Mouse (Mus musculus): ENCODE results near the gene Lrmp. TPM values are rescaled to one million over a fixed set of nuclear protein-coding genes. Genes with fewer than 3 reads are reported as not detected.

Gene Lrmp
- polyA plus RNA-seq, 1 experiment from 2014 or later: 2.0 TPM

DNA sequence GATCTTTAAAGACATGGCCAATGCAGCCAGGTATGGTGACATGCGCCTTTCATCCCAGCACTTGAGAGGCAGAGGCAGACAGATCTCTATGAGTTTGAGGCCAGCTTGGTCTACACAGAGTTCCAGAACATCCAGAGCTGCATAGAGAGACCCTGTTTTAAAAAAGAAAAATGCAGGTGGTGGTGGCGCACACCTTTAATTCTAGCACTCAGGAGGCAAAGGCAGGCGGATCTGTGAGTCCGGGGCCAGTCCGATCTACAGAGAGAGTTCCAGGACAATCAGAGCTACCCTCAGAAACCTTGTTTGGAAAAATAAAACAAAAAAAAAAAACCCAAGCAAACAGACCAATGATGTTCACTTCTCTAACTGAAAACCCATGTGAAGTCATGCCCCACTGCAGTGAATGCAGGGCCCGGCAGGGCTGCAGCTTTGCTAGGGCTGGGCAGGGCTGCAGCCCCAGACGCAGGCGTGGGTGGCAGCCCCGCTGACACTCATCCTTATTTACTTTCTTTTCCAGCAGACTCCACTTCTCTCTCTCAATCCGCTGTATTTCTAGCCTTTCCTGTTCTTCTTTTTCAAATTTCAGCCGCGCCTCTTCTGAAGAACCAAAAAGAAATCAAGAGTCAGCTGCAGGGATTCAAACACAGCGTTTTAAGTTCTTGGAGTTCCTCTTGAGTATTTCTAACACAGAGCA, 87.1 kb downstream of the Lrmp start:
- H3K9ac ChIP-seq (replicated peaks; ENCODE audit: low read length): no peak overlapping the region
- no peak overlapping the region for H3K4me3 ChIP-seq (ENCODE audit: low read depth, low read length)
- H3K4me1 ChIP-seq (ENCODE audit: control insufficient read depth, insufficient read depth, low read length): no peaks in the 10 kb centered on the region
- no peaks in the 10 kb centered on the region for H3K9me3 ChIP-seq (replicated peaks; ENCODE audit: control insufficient read depth, low read length)
- DNase-seq (ENCODE audit: low spot score) (no peak), ATAC-seq (replicated peaks; ENCODE audit: insufficient number of reproducible peaks, low FRiP score, low TSS enrichment, low read depth) (no peak)
- H3K36me3 ChIP-seq (replicated peaks; ENCODE audit: control insufficient read depth, insufficient read depth, low read depth, low read length): no peaks in the 10 kb centered on the region
- H3K4me2 ChIP-seq (ENCODE audit: low read depth, low read length): no peak overlapping the region
- no peaks in the 10 kb centered on the region for H3K27me3 ChIP-seq (ENCODE audit: control insufficient read depth, insufficient read depth, low read length)
- WGBS: 82% methylated on average over 13 of the region's 13 CpGs
- H3K27ac ChIP-seq (replicated peaks; ENCODE audit: low read depth, low read length): no peak overlapping the region

DNA sequence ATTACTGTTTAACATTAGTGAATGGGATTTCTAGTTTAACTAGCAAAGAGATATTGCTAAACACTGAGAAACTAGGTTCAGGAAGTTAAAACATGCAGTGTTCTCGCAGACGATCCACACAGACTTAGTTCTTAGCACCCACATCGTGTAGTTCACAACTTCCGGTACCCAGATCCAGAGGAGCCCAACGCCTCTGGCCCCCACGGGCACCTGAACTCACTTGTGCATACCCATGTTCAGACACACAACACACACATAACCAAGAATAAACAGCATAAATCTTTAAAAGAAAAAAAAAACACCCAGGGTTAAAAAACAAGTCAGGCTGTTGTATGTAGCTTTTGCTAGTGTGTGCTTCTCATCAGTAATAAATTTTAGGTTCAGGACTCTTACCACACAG, 89.0 kb downstream of the Lrmp start:
- no peaks in the 10 kb centered on the region for H3K4me1 ChIP-seq (ENCODE audit: control insufficient read depth, insufficient read depth, low read length)
- no peak overlapping the region for H3K4me2 ChIP-seq (ENCODE audit: low read depth, low read length)
- no peak overlapping the region for H3K4me3 ChIP-seq (ENCODE audit: low read depth, low read length)
- DNase-seq (ENCODE audit: low spot score): no peak
- no peaks in the 10 kb centered on the region for H3K9me3 ChIP-seq (replicated peaks; ENCODE audit: control insufficient read depth, low read length)
- no peaks in the 10 kb centered on the region for H3K27me3 ChIP-seq (ENCODE audit: control insufficient read depth, insufficient read depth, low read length)
- no peak overlapping the region for H3K9ac ChIP-seq (replicated peaks; ENCODE audit: low read length)
- 88% methylated on average over 6 of the region's 6 CpGs for whole genome bisulfite sequencing
- no peak for ATAC-seq (replicated peaks; ENCODE audit: insufficient number of reproducible peaks, low FRiP score, low TSS enrichment, low read depth)
- no peak overlapping the region for H3K27ac ChIP-seq (replicated peaks; ENCODE audit: low read depth, low read length)
- no peaks in the 10 kb centered on the region for H3K36me3 ChIP-seq (replicated peaks; ENCODE audit: control insufficient read depth, insufficient read depth, low read depth, low read length)

DNA sequence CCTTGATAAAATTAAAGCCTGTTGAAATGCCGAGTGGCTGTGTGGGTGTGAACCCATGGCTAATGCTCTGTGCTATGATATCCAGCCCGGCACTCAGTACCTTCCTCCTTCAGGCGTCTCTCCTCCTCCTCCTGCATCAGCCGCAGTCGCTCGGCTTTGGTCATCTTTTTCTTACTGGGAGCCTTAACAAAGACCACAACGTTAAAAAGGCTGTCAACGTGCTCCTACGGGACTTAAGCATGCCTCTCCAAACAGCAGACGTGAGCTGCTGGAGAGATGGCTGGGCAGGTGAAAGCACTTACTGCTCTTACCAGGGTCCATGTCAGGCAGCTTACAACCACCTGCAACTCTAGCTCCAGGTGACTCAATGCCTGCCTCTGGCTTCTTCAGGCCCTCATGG, 89.7 kb downstream of the Lrmp start:
- ATAC-seq (replicated peaks; ENCODE audit: insufficient number of reproducible peaks, low FRiP score, low TSS enrichment, low read depth): no peak
- H3K27ac ChIP-seq (replicated peaks; ENCODE audit: low read depth, low read length): no peak overlapping the region

DNA sequence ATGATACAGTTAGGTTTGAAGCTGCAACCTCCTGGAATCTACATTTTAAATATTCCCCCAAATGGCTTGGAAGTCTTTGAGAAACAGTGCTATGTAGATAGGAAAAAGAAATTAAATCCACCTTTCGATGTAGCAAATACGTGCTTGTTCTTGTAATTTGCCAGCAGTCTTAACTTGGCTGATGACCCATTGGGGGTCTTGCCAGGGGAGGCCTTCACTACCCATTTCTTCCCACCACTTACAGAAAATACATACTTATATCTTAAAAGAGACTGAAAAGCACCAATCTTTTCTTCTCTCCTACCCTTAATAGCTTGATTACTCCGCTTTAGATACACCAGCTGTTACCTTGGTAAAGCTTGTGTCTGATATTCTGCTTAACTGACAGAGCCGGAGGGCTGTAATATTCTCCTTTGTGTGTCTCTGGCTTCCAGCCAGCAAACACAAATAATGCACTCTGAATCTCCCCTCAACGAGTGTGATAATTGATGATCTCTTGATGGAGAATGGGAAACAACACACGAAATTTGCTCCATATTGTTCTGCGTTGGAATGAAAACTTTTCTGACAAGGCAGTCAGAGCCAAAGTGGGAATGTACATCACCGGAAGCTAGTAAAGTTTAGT, 94.7 kb downstream of the Lrmp start:
- Histone ChIP-seq H3K27ac (replicated peaks; ENCODE audit: low read depth, low read length) (no peak overlapping the region), H3K9me3 (replicated peaks; ENCODE audit: control insufficient read depth, low read length) (no peaks in the 10 kb centered on the region), H3K4me1 (ENCODE audit: control insufficient read depth, insufficient read depth, low read length) (no peaks in the 10 kb centered on the region), H3K27me3 (ENCODE audit: control insufficient read depth, insufficient read depth, low read length) (no peaks in the 10 kb centered on the region), H3K4me2 (ENCODE audit: low read depth, low read length) (peak overlapping the region; percentile 42), H3K4me3 (ENCODE audit: low read depth, low read length) (peak overlapping the region; percentile 33), H3K9ac (replicated peaks; ENCODE audit: low read length) (no peak overlapping the region), H3K36me3 (replicated peaks; ENCODE audit: control insufficient read depth, insufficient read depth, low read depth, low read length) (no peaks in the 10 kb centered on the region)
- DNase-seq (ENCODE audit: low spot score): no peak
- ATAC-seq (replicated peaks; ENCODE audit: insufficient number of reproducible peaks, low FRiP score, low TSS enrichment, low read depth): no peak
- WGBS: 40% methylated on average over 8 of the region's 8 CpGs

More for the DNA sequence above, 89.7 kb downstream of the Lrmp start:
- Histone ChIP-seq H3K9me3 (replicated peaks; ENCODE audit: control insufficient read depth, low read length) (no peaks in the 10 kb centered on the region), H3K27me3 (ENCODE audit: control insufficient read depth, insufficient read depth, low read length) (no peaks in the 10 kb centered on the region), H3K4me1 (ENCODE audit: control insufficient read depth, insufficient read depth, low read length) (no peaks in the 10 kb centered on the region), H3K4me3 (ENCODE audit: low read depth, low read length) (no peak overlapping the region), H3K4me2 (ENCODE audit: low read depth, low read length) (no peak overlapping the region), H3K9ac (replicated peaks; ENCODE audit: low read length) (no peak overlapping the region), H3K36me3 (replicated peaks; ENCODE audit: control insufficient read depth, insufficient read depth, low read depth, low read length) (no peaks in the 10 kb centered on the region)
- 72% methylated on average over 10 of the region's 10 CpGs for WGBS
- DNase-seq (ENCODE audit: low spot score): no peak

DNA sequence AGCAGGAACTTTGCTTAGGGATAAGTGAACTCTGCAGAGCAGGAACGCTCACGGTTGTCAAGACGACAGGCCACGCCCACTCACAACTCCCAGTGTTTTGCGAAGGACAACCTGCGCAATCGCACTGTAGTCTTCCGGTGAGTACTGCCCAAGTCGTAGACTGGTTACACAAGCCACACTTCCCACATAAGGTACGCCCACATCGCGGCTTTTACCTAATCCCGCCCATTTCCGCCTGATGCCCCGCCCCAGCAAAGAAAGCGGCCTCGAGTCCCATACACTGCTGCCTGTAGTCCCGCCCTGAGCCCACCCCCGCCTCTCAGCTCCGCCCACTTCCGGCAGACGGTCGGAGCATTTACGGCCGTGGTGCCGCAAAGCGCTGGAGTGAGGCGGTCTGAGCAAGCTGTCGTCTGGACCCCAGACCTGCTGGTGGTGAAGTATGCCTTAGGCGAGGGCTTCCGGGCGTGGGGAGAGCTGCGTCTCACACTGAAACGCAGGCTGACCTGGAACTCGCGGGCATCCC, 95.4 kb downstream of the Lrmp start, which contains the start of the genes Casc1 and Etfrf1:
Gene Casc1 (minus strand): TSS at position 190 of the 523 bp plus-strand sequence.
Gene Etfrf1 (plus strand): TSS at position 319 of the 523 bp plus-strand sequence.
- H3K36me3 ChIP-seq (replicated peaks; ENCODE audit: control insufficient read depth, insufficient read depth, low read depth, low read length): no peaks in the 10 kb centered on the region
- no peaks in the 10 kb centered on the region for H3K9me3 ChIP-seq (replicated peaks; ENCODE audit: control insufficient read depth, low read length)
- DNase-seq (ENCODE audit: low spot score): peak; percentile 100
- peak; percentile 99 for ATAC-seq (replicated peaks; ENCODE audit: insufficient number of reproducible peaks, low FRiP score, low TSS enrichment, low read depth)
- under 1% methylated on average over 36 of the region's 36 CpGs for WGBS
- H3K9ac ChIP-seq (replicated peaks; ENCODE audit: low read length): peak within 1 kb of the TSS; percentile 70
- no peaks in the 10 kb centered on the region for H3K27me3 ChIP-seq (ENCODE audit: control insufficient read depth, insufficient read depth, low read length)
- peak within 1 kb of the TSS; percentile 77; the same call in 1 of the 2 replicates for H3K27ac ChIP-seq (replicated peaks; ENCODE audit: low read depth, low read length)
- H3K4me1 ChIP-seq (ENCODE audit: control insufficient read depth, insufficient read depth, low read length): no peaks in the 10 kb centered on the region
- peak within 1 kb of the TSS; percentile 56 for H3K4me3 ChIP-seq (ENCODE audit: low read depth, low read length)
- peak within 1 kb of the TSS; percentile 57 for H3K4me2 ChIP-seq (ENCODE audit: low read depth, low read length)

DNA sequence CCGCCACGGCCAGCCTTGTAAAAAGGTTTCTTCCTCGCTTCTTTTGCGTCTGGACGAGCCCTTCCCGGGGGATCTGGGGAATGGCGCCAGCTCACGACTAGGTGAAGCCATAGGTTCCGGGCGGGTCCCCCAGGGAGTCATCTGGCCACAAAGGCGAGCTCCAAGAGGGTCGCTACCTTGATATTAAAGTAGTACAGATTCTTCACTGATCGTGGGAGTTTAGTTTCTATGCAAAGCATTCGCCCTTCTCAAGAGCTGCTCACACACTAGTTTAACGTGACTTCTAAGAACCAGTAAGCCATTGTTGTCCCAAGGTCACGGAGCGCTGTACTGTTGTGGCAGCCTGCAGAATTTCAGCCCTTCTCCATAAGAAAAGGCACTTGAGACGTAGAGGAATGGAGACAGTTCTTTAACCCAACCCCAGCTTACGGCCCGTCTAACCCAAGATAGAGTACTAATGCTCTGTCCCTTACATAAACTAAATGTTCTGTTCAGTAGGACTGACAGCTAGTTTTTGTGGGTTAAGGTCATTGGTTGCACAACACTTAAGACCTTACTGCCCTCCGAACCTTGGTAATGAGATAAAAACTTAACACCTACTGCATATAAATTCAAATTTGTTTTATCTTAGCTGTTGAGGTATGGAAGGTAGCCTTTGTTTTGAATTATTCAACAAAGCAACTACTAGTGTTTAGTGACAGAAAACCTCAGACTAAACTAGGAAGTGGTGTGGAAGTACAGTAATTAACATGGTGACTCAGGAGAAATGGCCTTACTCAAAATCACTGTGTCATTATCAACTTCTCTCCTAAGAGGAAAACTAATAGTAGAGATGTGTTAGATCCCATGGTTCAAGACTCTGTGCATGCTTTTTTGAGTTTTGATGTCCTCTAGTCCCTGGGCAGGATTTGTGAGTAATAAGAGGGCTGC, 96.2 kb downstream of the Lrmp start:
- 5% methylated on average over 21 of the region's 21 CpGs for WGBS
- peak; percentile 54; the same call in 1 of the 2 replicates for ATAC-seq (replicated peaks; ENCODE audit: insufficient number of reproducible peaks, low FRiP score, low TSS enrichment, low read depth)
- Histone ChIP-seq H3K27ac (replicated peaks; ENCODE audit: low read depth, low read length) (peak overlapping the region; percentile 77; the same call in 1 of the 2 replicates), H3K4me1 (ENCODE audit: control insufficient read depth, insufficient read depth, low read length) (no peaks in the 10 kb centered on the region), H3K9ac (replicated peaks; ENCODE audit: low read length) (peak overlapping the region; percentile 70), H3K36me3 (replicated peaks; ENCODE audit: control insufficient read depth, insufficient read depth, low read depth, low read length) (no peaks in the 10 kb centered on the region), H3K9me3 (replicated peaks; ENCODE audit: control insufficient read depth, low read length) (no peaks in the 10 kb centered on the region), H3K4me3 (ENCODE audit: low read depth, low read length) (peak overlapping the region; percentile 56), H3K27me3 (ENCODE audit: control insufficient read depth, insufficient read depth, low read length) (no peaks in the 10 kb centered on the region), H3K4me2 (ENCODE audit: low read depth, low read length) (peak overlapping the region; percentile 57)
- no peak for DNase-seq (ENCODE audit: low spot score)

DNA sequence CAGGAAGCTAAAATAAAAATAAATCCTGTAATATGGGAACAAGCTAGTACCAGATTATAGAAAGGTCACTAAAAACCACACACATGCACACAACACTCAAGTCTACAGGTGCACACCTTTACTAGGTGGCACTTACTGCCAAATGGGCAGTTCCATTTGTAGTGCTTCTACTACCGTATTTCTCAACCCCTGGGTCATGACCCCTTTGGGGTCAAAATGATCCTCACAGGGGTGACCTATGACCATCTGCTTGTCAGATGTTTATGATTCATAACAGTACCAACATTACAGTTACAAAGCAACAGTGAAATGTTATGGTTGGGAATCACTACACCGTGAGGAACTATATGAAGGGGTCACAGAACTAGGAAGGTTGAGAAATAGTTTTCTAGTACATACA, 98.5 kb downstream of the Lrmp start:
- H3K4me1 ChIP-seq (ENCODE audit: control insufficient read depth, insufficient read depth, low read length): no peaks in the 10 kb centered on the region
- H3K36me3 ChIP-seq (replicated peaks; ENCODE audit: control insufficient read depth, insufficient read depth, low read depth, low read length): no peaks in the 10 kb centered on the region; the same call in 1 of the 2 replicates
- no peak for ATAC-seq (replicated peaks; ENCODE audit: insufficient number of reproducible peaks, low FRiP score, low TSS enrichment, low read depth)
- no peaks in the 10 kb centered on the region for H3K27me3 ChIP-seq (ENCODE audit: control insufficient read depth, insufficient read depth, low read length)
- WGBS: 86% methylated on average over 2 of the region's 2 CpGs
- H3K9me3 ChIP-seq (replicated peaks; ENCODE audit: control insufficient read depth, low read length): no peaks in the 10 kb centered on the region
- no peak overlapping the region for H3K27ac ChIP-seq (replicated peaks; ENCODE audit: low read depth, low read length)
- no peak for DNase-seq (ENCODE audit: low spot score)
- no peak overlapping the region for H3K4me2 ChIP-seq (ENCODE audit: low read depth, low read length)
- no peak overlapping the region for H3K9ac ChIP-seq (replicated peaks; ENCODE audit: low read length)
- no peak overlapping the region for H3K4me3 ChIP-seq (ENCODE audit: low read depth, low read length)
